Mouse (Mus musculus): Measurements from ENCODE around the gene Gsdme.

GRCm38 (mm10) chr6:50297671-50298070 lies 34.0 kb upstream of the Gsdme start:
- TF ChIP-seq CTCF (conservative IDR thresholded peaks at IDR 0.05; ENCODE audit: insufficient read depth, insufficient read length, low read depth, low read length): no peak
- TF ChIP-seq POLR2A (IDR thresholded peaks at IDR 0.05; ENCODE audit: low read depth, low read length): no peak

All from kidney, adult 2 months (tissue).